Mouse (Mus musculus) neural tube, embryonic 12.5 days (tissue): ENCODE measurements at regions not wholly inside any gene's neighbourhood (a gene's known extent, or its start where the extent isn't known, plus 50 kb on each side); places are given as distances from the start of the nearest gene placed in this dataset.
A peak's percentile ranks its signal among the peaks of the same experiment; 100 is the strongest.

Experiments used
- ATAC-seq: fragments of 200-750 bp; cut with Nextera tagmentation; 2 replicates; pipeline ENCODE4 v1.8.0; 2017; ENCODE audit warnings: low read depth, mild to moderate bottlenecking, moderate TSS enrichment, moderate library complexity; ENCODE audit not compliant: low FRiP score
- H3K27ac ChIP-seq: fragments of 300-500 bp; sonication (generic); 2 replicates; pipeline ENCODE4 v1.5.1; 2016
- H3K27me3 ChIP-seq: fragments of 300-500 bp; sonication (generic); replicated peaks from 2 replicates; pipeline ENCODE4 v1.6.1; 2016; ENCODE audit warnings: mild to moderate bottlenecking
- H3K36me3 ChIP-seq: fragments of 300-500 bp; sonication (generic); 2 replicates; pipeline ENCODE4 v1.6.1; 2016; ENCODE audit warnings: mild to moderate bottlenecking
- H3K4me1 ChIP-seq: fragments of 300-500 bp; sonication (generic); 2 replicates; pipeline ENCODE4 v1.6.1; 2016
- H3K4me2 ChIP-seq: fragments of 300-500 bp; sonication (generic); replicated peaks from 2 replicates; pipeline ENCODE4 v1.6.1; 2016; ENCODE audit warnings: mild to moderate bottlenecking
- H3K4me3 ChIP-seq: fragments of 300-500 bp; sonication (generic); 2 replicates; pipeline ENCODE4 v1.5.1; 2016
- H3K9ac ChIP-seq: fragments of 300-500 bp; sonication (generic); 2 replicates; pipeline ENCODE4 v1.6.1; 2016; ENCODE audit warnings: mild to moderate bottlenecking
- H3K9me3 ChIP-seq: fragments of 300-500 bp; sonication (generic); 2 replicates; pipeline ENCODE4 v1.6.1; 2016; ENCODE audit warnings: mild to moderate bottlenecking
- WGBS: fragments of 180-500 bp; shearing (Covaris S2); methylation state at CpG from one replicate; pipeline ENCODE4 v1.1.7; 2016; 5-methylcytosine and 5-hydroxymethylcytosine counted together

DNA sequence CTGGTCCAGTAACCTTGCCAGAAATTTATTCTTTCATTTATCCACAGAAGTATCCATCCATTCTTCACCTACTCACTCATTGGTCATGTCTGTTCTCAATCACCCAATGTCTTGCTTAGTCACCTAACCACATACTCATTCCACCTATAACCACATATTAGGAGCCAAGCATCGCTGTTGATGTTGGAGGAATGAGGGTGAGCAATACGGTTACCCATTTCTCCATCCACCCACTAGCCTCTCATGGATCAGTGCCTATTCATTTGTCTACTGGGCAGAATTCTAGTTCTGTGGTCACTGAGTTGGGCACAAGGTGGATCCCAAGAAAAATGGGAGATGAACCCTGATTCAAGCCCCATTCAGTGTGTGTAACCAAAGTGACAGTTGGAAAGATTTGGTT lies 375.6 kb upstream of the Maf start:
- Histone ChIP-seq H3K36me3 (no peaks in the 10 kb centered on the region), H3K9ac (no peak overlapping the region), H3K9me3 (no peaks in the 10 kb centered on the region), H3K4me3 (no peak overlapping the region), H3K4me2 (no peak overlapping the region), H3K27ac (no peak overlapping the region), H3K27me3 (no peaks in the 10 kb centered on the region), H3K4me1 (no peaks in the 10 kb centered on the region)
- WGBS = 99% methylated on average over 2 of the region's 2 CpGs
- no peak for ATAC-seq

DNA sequence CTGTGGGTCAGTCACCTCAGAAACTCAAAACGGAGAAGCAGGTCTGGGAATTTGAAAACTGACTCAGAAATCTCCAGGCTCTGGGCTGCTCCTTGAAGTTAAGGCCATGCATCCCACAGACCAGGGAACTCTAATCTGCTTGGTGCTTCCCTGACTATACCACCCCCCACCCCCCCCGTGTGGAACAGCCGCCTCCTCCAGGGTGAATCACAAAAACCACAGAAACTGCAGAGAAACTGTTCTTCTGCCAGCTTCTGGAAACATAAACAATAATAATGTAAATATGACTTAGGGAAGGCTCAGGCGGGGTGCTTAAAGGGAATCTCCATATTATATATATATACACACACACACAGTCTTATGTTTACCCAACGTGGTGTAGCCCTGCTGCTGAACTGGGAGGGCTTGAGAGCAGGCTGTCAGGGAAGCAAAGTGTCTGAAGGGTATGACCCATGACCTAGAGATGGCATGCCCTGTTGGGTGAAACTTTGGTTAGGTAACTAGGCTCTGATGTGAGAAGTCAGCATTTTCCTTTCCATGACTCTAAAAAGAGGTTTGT lies 371.3 kb upstream of the Maf start:
- H3K27me3 ChIP-seq = no peaks in the 10 kb centered on the region
- H3K4me3 ChIP-seq = no peak overlapping the region
- no peaks in the 10 kb centered on the region for H3K36me3 ChIP-seq
- WGBS = 79% methylated on average over 5 of the region's 5 CpGs
- no peak for ATAC-seq
- no peak overlapping the region for H3K9ac ChIP-seq
- no peak overlapping the region for H3K4me2 ChIP-seq
- H3K9me3 ChIP-seq = no peaks in the 10 kb centered on the region
- no peak overlapping the region for H3K27ac ChIP-seq
- no peaks in the 10 kb centered on the region for H3K4me1 ChIP-seq

DNA sequence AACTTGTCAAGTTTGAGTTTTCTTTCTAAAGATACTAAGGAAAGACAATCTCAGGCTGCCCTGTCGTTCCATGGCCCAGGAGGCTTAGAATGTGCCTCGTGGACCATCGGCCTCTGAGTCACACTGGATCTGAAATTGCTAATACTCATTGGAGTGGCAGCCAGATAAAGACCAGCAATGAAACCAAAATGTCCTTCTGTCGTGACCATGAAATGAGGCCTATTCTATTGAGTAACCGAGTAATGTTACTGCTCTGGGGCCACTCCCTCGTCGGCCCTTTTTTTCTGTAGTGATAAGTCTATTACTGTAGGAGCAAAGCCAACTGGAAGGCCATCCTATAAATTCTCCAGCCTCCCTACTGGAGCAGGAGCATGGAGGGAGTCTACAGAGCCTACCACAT lies 363.9 kb upstream of the Maf start:
- H3K27ac ChIP-seq = no peak overlapping the region
- H3K36me3 ChIP-seq = no peaks in the 10 kb centered on the region
- no peaks in the 10 kb centered on the region for H3K4me1 ChIP-seq
- no peak overlapping the region for H3K9ac ChIP-seq
- no peak overlapping the region for H3K4me2 ChIP-seq
- no peak for ATAC-seq
- H3K9me3 ChIP-seq = no peaks in the 10 kb centered on the region
- WGBS = 91% methylated on average over 7 of the region's 7 CpGs
- H3K27me3 ChIP-seq = no peaks in the 10 kb centered on the region
- no peak overlapping the region for H3K4me3 ChIP-seq

DNA sequence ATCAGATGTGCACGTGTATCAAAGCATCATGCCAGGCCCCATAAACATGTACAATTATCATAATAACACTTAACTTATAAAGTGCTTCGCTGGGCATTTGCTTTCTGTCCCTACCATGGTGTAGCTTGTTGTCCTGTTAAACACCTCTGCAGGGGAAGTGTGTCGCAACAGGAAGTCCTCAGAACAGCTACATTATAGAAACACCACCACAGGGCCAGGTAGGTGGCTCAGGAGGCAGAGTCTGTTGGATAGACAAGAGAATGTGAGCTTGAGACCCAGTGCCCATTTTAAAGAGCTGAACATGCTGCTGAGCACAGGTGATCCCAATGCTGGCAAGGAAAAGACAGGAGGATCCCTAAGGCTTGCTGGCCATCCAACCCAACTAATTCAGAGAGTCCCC lies 361.9 kb upstream of the Maf start:
- WGBS = 89% methylated on average over 3 of the region's 3 CpGs
- Histone ChIP-seq H3K4me1 (no peaks in the 10 kb centered on the region), H3K9ac (no peak overlapping the region), H3K4me2 (no peak overlapping the region), H3K27me3 (no peaks in the 10 kb centered on the region), H3K9me3 (no peaks in the 10 kb centered on the region), H3K36me3 (no peaks in the 10 kb centered on the region), H3K4me3 (no peak overlapping the region), H3K27ac (no peak overlapping the region)
- no peak for ATAC-seq

DNA sequence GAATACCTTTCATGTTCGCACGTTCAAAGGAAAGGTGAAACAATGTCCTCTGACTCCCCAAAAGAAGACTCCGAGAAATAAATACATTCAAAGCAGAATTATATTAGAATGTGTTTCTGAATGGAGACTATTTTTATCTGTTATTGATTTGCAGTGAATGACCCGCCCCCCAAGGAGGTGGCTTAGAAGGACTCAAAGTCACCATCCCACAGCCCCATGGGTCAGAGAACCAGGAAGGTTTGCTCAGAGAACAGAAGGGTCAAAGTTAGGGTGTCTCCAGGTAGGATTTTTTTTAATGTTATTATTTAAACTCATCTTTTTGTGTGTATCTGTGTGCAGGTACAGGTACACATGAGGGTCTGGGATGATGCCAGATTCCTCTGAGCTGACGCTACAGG lies 360.4 kb upstream of the Maf start:
- H3K27ac ChIP-seq = no peak overlapping the region
- H3K4me1 ChIP-seq = no peaks in the 10 kb centered on the region
- H3K27me3 ChIP-seq = no peaks in the 10 kb centered on the region
- WGBS = 89% methylated on average over 5 of the region's 5 CpGs
- H3K36me3 ChIP-seq = no peaks in the 10 kb centered on the region
- H3K4me2 ChIP-seq = no peak overlapping the region
- H3K4me3 ChIP-seq = no peak overlapping the region
- no peak for ATAC-seq
- no peak overlapping the region for H3K9ac ChIP-seq
- no peaks in the 10 kb centered on the region for H3K9me3 ChIP-seq

DNA sequence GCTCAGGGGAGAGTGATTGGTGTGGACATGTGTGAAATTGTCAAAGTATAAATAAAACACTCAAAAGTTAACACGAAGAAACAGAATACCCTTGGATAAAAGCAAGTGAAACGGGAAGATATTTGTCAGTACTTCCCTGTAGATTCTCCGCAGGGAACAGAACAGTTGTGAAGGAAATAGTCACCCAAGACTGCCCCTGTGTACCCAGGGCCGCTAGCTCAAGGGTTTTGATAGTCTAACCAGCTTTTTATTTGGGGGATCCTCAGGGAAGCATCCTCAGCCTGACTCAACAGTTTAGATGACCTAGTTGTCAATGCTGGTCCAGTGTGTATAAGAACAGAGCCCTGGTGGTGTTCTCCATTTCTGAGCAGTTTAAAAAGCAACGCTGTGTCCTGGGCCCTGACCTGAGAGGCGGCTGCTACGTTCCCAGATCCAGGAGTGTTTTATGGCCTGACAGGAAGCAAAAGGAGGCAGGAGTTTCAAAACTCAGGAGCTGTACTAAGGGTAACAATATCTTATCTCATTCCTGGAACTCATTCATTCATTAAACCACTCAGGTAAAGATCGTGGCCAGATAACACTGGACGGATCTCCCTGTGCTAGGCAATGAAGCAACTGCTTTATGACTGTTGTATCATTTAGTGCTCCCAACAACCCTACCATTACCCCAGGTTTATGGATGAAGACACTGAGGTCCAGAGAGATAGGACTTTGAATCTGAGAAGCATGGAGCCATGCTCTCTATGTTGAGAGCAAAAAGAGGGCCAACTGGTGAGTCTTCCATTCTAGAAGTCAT lies 359.8 kb upstream of the Maf start:
- no peaks in the 10 kb centered on the region for H3K4me1 ChIP-seq
- no peaks in the 10 kb centered on the region for H3K9me3 ChIP-seq
- 72% methylated on average over 9 of the region's 9 CpGs for WGBS
- H3K27ac ChIP-seq = no peak overlapping the region
- no peak overlapping the region for H3K9ac ChIP-seq
- H3K36me3 ChIP-seq = no peaks in the 10 kb centered on the region
- no peak overlapping the region for H3K4me3 ChIP-seq
- ATAC-seq = no peak
- no peak overlapping the region for H3K4me2 ChIP-seq
- no peaks in the 10 kb centered on the region for H3K27me3 ChIP-seq

DNA sequence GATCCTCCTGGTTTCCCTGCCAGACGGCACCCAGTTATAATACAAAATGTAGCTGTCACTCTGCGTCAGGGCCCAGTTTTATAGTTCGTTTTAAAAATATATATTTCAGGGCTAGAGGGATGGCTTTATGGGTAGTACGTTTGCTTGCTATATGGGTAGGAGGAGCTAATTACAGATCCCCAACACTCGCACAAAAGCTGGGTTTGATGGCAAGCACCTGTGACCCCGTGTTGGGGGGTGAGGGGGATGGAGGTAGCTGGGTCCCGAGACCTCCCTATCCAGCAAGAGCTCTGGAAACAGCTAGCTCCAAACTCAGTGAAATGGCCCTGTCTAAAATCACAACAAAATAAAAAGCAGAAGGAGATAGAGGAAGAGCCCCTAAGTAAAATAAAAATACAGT lies 358.3 kb upstream of the Maf start:
- Histone ChIP-seq H3K4me2 (no peak overlapping the region), H3K4me3 (no peak overlapping the region), H3K9me3 (no peaks in the 10 kb centered on the region), H3K9ac (no peak overlapping the region), H3K4me1 (no peaks in the 10 kb centered on the region), H3K27me3 (no peaks in the 10 kb centered on the region), H3K36me3 (no peaks in the 10 kb centered on the region), H3K27ac (no peak overlapping the region)
- WGBS = 91% methylated on average over 7 of the region's 7 CpGs
- no peak for ATAC-seq

DNA sequence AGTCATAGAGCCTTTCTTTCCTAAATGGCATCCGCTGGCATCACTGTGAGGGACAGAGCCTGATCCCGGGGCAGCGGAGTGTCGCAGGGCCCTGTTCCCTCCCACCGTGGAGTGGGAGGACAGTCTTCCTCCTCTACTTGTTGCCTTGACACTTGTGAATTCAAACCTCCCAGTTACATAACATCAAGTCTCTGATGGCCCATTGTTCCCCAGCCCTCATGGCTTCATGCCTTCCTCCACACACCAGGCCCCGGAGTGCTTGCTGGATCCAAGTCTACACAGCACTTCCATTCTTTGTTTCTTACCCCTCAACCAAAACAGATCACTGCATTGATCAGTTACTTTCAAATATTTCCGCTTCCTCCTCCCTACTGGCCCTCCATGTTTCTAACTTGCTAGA lies 357.7 kb upstream of the Maf start:
- Histone ChIP-seq H3K4me3 (no peak overlapping the region), H3K27ac (no peak overlapping the region), H3K9me3 (no peaks in the 10 kb centered on the region), H3K4me2 (no peak overlapping the region), H3K27me3 (no peaks in the 10 kb centered on the region), H3K4me1 (no peaks in the 10 kb centered on the region), H3K9ac (no peak overlapping the region), H3K36me3 (no peaks in the 10 kb centered on the region)
- WGBS = 92% methylated on average over 7 of the region's 7 CpGs
- ATAC-seq = no peak

DNA sequence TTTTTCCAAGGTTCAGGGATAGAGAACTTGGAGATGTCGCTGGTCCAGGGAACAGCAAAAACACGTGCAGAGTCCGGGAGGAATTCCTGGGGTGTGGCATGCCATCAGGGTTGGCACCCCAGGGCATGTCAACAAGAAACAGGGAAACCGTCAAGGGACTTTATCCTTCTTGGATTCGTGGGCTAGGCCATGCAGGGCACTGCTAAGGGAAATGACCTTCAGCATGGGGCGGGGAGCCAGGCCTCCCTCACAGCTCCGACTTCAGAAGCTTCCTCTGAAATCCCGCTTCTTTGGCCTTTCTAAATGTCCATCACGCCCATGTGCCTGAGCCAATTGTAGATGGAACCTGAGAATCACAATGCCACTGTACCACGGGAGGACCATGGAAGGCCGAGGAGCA lies 357.0 kb upstream of the Maf start:
- no peaks in the 10 kb centered on the region for H3K27me3 ChIP-seq
- H3K9ac ChIP-seq = no peak overlapping the region
- H3K4me1 ChIP-seq = no peaks in the 10 kb centered on the region
- H3K4me3 ChIP-seq = no peak overlapping the region
- no peaks in the 10 kb centered on the region for H3K9me3 ChIP-seq
- 83% methylated on average over 11 of the region's 11 CpGs for WGBS
- H3K36me3 ChIP-seq = no peaks in the 10 kb centered on the region
- ATAC-seq = no peak
- H3K4me2 ChIP-seq = no peak overlapping the region
- no peak overlapping the region for H3K27ac ChIP-seq

DNA sequence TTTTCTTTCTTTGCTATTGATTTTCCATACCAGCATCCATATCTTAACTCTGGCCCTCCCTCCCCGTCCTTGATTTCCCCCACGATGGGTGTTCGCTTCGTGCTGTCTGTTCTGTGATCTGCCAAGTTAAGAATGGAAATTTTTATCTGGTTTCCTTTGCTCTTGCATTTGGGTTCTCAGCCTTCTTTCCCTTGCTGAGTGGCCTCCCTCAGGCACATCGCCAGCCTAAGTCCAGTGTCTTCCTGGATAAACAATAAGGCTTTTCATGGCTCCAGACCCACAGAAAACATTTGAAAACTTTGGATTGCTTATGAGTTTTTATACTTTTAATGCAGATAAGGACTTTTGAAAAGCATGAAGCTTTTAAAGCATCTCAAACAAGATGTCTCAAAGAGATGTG lies 355.9 kb upstream of the Maf start:
- no peak overlapping the region for H3K4me2 ChIP-seq
- WGBS = 86% methylated on average over 5 of the region's 5 CpGs
- ATAC-seq = no peak
- no peak overlapping the region for H3K27ac ChIP-seq
- H3K36me3 ChIP-seq = no peaks in the 10 kb centered on the region
- no peaks in the 10 kb centered on the region for H3K4me1 ChIP-seq
- H3K27me3 ChIP-seq = no peaks in the 10 kb centered on the region
- no peaks in the 10 kb centered on the region for H3K9me3 ChIP-seq
- no peak overlapping the region for H3K4me3 ChIP-seq
- no peak overlapping the region for H3K9ac ChIP-seq

DNA sequence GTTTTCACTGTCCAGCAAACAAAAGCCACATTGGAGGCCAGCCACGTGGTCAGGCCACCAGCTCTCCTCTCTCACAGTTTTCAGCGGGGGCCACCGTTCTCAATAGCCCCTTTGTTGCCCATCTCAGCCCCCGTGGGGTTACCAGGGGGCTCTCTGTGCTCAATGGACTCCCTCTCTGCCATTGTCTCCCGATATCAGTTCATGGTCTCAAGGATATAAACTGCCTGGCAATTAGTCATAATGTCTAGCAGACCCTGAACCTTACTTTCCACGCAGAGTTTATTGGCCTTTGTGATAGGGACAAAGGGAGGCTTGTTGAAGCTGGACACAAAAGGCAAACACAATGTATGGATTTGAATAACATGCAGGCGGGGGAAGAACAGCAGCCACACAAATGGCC lies 345.9 kb upstream of the Maf start:
- Histone ChIP-seq H3K4me2 (0 out of 2 replicates have a peak overlapping the region, but pooled peaks have one; percentile 12), H3K9me3 (no peaks in the 10 kb centered on the region), H3K9ac (no peak overlapping the region), H3K27me3 (peaks cover 6% of the 10 kb centered on the region; the same call in 1 of the 2 replicates), H3K4me1 (peaks cover 9% of the 10 kb centered on the region; the same call in 1 of the 2 replicates), H3K36me3 (no peaks in the 10 kb centered on the region), H3K27ac (no peak overlapping the region), H3K4me3 (no peak overlapping the region)
- WGBS = 15% methylated on average over 7 of the region's 7 CpGs
- ATAC-seq = peak; percentile 90

DNA sequence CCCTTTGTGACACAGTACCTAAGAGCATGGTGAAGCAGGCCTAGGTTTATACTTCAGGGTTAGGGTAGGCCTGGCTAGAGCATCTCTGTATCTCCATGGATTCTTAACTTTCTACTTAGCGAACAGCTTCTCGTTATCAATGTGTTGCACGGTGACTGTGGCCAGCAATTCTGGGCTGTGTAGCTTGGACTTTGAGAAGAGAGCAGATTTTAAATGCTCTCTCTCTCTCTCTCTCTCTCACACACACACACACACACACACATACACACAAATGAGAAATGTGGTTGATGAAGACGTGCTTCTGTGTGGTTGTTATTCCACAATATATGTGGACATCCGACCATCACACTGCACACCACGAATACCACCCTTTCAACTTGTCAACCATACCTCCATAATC lies 345.4 kb upstream of the Maf start:
- Histone ChIP-seq H3K27ac (no peak overlapping the region), H3K4me1 (peaks cover 9% of the 10 kb centered on the region; the same call in 1 of the 2 replicates), H3K36me3 (no peaks in the 10 kb centered on the region), H3K27me3 (peaks cover 6% of the 10 kb centered on the region; the same call in 1 of the 2 replicates), H3K4me3 (no peak overlapping the region), H3K9ac (no peak overlapping the region), H3K4me2 (no peak overlapping the region), H3K9me3 (no peaks in the 10 kb centered on the region)
- WGBS = 46% methylated on average over 6 of the region's 6 CpGs
- ATAC-seq = peak; percentile 25; the same call in 1 of the 2 replicates

DNA sequence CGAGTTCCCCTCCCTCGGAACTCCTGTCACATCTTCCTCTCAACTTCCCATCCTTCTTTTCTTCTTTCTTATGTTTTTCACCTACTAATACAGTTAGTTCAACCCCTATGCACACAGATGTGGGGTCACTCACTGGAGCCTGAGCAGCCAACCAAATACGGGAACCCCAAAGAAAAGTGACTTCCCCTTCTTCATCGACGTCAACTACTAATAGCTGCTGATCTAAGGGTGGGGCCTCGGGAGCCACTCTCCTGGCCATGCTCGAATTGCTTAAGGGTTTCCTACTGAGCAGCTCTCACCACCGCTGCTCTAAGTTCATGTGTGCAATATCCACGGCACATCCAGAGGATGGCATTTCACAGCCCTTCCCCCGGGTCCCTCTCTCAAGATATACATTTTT lies 340.9 kb upstream of the Maf start:
- Histone ChIP-seq H3K36me3 (no peaks in the 10 kb centered on the region), H3K4me1 (peaks cover 3% of the 10 kb centered on the region; the same call in 1 of the 2 replicates), H3K4me3 (no peak overlapping the region), H3K27me3 (peaks cover 6% of the 10 kb centered on the region; the same call in 1 of the 2 replicates), H3K9ac (no peak overlapping the region), H3K4me2 (no peak overlapping the region), H3K9me3 (no peaks in the 10 kb centered on the region), H3K27ac (no peak overlapping the region)
- ATAC-seq = no peak
- WGBS = 80% methylated on average over 10 of the region's 10 CpGs
